Mouse (Mus musculus): Measurements from ENCODE around the gene Pwp1. TPM values are rescaled to one million over a fixed set of nuclear protein-coding genes. Genes with fewer than 3 reads are reported as not detected.
"Not testable (repeated sequence)": the region's sequence is repeated elsewhere in the genome, so short reads cannot be mapped to it uniquely, and the experiment has no call there.

Pwp1 gene
- total RNA-seq (2021), result 10 to 100 TPM; 19.3 to 20.1 TPM
- long read RNA-seq, experiment 1, transcript Pwp1-201 (15 exons, 2,572 nt), result major isoform, 15 of 15 reads
- long read RNA-seq, experiment 1, partial matches to known transcripts, result 0 of 15 reads
- long read RNA-seq, experiment 1, other reads (novel, unspliced or antisense), result 0 of 15 reads
- long read RNA-seq, experiment 2, transcript Pwp1-201 (15 exons, 2,572 nt), result major isoform, 81 of 87 reads
- long read RNA-seq, experiment 2, partial matches to known transcripts, result 3 of 87 reads
- long read RNA-seq, experiment 2, other reads (novel, unspliced or antisense), result 3 of 87 reads

DNA sequence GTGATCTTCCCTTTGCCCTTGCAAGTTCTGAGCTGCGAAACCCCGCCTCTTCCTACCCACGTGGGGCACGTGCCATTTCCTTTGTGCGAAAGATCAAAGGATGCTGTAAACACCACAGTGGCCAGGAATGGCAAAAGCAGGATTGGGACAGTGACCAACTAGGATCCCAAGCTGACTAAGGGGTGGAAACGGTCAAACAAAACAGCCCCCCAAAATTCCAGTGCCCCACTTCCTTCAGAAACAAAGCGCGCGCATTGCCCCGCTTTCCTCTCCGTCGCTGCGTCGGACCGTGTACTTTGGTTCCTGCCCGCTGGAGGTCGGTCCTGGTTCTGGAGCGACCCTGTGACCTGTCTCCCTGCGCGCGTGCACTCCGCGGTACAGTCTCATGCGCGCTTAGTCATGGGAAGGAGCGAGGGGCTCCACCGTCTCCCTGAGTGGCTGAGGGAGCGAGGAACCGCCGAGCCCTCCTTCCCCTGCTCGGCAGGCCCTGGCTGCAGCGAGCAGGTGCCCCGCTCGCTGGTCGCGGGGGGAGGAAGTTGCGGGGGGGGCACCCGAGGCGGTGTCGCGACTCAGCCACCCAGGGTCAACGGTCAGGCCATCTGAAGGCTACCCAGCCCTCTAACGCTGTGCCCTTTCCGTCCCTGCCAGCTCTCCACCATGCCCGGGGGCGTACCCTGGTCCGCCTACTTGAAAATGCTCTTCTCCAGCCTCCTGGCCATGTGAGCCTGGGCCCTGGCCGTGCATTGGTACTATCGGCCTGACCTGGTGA lies at the start of gene Pwp1:
Gene Pwp1 (plus strand): TSS at position 410 of the 769 bp plus-strand sequence.
- peak; percentile 16 to 23 for DNase-seq (ENCODE audit: low spot score in 2 of 2)

DNA sequence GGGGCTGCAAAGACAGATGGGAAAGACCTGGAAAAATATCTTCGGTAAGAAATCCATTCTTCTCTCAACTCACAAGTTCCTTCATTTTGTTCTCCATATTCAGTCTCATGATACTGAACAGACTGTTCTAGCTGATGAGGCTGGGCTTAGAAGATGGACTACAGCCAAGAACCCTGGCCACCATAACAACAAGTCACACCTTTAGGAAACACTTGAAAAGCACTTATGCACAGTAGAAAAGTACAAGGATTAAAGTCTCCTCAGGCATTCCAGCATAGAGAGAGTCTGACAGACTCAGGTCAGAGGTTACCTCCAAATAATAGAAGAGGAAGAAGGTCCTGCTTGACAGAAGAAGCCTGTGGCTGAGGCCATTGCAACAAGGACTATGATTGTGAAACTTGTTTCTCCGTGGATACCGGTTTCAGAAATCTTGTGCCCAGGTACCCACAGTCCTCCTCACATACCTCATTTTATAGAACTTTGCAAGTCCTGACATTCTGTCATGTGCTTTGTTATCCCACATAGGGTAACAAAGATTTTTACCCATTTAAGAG lies 7.1 kb upstream of the Pwp1 start:
- DNase-seq (ENCODE audit: low spot score in 2 of 2), result not testable (repeated sequence)

DNA sequence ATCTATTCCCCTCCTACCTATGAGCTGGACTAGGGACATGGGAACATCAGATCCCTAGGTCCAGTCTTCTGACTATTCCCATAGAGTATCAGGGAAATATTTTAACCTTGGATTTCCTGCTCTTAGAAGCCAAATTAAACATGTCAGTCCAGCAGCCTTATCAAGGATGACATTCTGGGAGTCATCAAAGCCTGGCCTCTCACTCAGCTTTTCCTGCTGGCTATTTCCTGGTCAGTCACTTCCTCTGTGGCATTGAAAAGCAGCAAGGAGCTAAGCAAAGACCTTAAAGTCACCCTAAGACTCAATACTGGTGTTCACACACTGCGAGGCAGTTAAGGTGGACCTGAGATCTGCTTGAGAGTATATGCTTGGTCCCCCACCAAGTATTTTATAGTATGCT lies 5.5 kb upstream of the Pwp1 start:
- not testable (repeated sequence) for DNase-seq (ENCODE audit: low spot score in 2 of 2)

DNA sequence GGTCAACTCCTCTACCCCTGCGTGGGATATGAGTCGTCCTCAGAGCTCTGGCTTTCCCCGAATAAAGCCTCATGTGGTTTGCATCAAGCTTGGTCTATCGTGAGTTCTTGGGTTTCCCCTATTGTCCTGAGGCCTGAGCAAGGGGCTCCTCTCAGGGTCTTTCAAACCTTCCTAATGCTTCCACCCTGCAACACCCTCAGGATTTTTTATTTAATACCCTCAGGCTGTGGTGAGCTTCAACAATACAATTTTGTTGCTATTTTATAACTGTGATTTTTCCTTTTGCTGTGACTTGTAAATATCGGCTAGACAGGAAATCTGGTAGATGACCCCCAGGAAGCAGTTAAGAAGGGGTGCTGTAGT lies 591 bp upstream of the Pwp1 start:
- not testable (repeated sequence) for DNase-seq (ENCODE audit: low spot score in 2 of 2)

DNA sequence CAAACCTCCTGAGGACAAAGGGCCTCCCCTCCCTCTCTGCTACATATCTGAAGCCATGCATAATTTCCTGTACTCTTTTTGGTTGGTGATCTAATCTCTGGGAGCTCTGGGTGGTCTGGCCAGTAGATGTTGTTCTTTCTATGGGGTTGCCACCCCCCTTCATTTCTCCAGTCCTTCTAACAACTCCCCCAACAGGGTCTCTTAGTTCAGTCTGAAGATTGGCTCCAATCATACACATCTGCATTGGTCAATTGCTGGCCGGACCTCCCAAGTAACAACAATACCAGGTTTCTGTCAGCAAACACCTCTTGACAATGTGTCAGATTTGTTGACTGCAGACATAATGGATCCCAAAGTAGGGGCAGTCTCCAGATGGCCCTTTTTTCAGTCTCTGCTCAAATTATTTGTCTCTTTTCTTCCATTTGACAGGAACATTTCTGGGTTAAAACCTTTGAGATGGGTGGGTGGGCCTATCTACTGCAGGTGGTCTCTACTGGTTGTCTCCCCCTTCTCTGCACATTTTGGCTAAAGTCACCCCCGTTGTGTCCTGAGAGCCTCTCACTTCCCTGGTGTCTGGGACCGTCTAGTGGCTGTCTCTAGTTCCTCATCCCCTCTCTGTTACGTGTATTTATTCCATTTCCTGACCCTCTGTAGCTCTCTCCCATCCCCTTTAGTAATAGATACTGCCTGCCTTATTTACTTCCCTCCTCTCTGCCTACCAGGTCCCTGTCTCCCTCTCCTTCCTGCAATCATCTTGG lies 17.0 kb downstream of the Pwp1 start:
- no peak for DNase-seq (ENCODE audit: low spot score in 2 of 2)

DNA sequence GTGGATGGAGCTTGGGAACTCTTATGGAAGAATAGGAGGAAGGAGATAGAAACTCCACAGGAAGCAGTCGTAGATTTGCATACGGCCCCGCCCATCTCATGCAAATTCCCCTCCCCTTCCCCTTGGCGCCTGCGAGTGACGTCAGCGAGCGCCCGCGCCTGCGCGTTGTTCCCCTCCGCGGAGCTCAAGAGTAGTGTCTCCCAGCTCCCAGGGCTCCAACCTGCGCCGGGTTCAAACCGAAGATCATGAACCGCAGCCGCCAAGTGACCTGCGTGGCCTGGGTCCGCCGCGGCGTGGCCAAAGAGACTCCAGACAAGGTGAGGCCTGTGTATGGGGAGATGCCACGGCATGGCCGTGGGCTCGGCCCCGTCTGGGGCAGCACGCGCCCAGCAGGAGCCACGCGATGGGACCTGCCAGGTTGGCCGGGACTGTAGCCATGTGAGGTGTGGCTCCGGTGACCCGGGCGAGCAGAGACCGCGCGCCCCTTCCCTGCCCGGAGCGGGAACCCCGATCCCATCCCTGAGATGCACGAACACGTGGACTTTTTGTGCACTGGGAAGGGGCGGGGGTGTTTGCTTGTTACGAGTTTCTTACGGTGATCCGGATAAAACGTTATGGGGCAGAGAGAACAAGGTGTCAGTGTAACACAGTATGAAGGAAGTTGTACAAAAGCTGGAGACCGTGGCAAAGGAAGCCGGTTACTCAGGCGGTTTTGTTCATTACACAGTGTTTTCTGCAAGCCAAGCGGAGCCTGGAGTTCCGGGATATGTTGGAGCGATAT lies 42.6 kb downstream of the Pwp1 start:
- DNase-seq (ENCODE audit: low spot score in 2 of 2), result peak; percentile 94 to 96

DNA sequence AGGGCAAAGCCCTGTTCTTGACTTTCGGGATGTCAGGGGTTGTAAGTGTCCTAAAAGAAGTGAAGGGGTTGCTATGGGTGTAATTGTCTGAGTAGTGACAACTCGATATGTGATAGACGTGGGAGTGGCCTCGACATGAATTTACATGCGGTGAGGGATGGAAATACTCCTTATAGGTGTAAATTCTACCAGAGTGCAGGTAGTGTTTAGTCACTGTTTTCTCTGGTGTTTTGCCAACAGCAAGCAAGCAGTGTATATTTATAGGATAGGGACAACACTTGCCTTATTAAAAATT lies 43.1 kb downstream of the Pwp1 start:
- DNase-seq (ENCODE audit: low spot score in 2 of 2), result no peak

DNA sequence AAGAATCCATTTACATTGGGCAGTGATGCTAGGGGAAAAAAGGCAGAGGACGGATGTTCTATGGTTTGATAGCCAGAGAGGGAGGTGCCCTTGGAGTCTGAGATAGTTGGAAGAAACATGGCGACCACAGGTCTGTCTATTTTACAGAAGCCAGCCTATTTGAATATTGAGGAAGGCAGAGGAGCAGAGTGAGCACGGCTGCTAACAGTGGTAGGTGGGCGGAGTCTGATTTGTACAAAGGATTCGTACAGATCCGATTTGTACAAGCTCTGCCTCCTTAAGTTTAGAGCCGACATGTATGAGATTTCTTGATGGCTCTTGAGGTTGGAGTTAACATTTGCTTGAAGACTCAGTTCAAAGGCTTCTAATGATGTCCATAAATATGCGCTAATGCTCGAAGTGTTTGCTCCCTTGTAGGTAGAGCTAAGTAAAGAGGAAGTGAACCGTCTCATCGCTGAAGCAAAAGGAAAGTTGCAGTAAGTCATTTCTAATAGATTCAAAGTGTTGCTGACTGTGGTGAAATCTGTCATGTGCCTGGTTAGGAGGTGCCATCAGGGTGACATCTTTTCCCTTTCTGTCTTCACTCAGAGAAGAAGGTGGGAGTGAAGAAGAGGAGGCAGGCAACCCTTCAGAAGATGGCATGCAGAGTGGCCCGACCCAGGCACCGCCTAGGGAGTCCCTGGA lies 44.7 kb downstream of the Pwp1 start:
- no peak for DNase-seq (ENCODE audit: low spot score in 2 of 2)

DNA sequence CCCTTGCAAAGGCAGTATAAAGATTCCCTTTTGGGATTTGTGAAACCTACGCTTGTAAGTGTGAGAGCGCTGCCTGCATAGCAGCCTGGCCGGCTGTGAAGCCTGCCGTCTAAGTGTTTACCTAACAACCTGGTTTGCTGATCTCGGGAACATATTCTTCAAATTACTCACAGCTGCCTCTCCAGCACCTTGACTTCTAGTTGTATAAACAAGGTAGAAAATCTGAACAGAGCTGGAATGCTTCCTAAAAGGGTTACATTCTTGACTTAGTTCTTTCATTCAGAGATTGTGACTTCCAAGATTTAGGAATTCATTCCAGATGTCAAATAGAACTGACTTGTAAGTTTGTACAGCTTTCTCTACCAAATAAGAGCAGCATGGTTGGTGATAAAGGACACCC lies 46.5 kb downstream of the Pwp1 start:
- DNase-seq (ENCODE audit: low spot score in 2 of 2), result no peak

DNA sequence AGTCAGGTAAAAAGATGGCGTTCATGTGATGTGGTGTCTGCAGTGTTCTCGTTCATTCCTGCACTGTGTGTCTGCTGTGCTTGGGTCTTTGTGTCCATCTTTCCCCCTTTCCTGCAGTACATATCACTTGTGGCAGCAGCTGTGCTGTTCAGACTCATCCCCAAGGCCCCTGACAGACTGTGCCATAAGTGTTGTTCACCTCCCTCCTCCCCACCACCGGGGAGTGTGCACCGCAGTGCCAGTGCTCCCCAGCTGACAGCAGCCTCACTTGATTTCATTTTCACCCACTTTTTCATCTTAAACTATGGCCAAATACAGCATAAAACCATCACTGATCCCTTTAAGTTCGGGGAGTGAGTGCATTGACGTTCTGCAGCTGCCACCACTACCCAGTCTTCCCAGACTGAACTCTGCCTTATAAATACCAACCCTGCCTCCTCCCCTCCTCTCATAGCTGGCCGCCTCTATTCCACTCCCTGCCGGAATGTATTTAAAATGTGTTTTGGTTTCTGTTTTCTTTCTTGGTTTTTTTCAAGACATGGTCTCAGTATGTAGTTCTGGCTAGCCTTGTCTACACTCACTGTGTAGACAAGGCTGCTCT lies 50.7 kb downstream of the Pwp1 start:
- DNase-seq (ENCODE audit: low spot score in 2 of 2), result no peak

DNA sequence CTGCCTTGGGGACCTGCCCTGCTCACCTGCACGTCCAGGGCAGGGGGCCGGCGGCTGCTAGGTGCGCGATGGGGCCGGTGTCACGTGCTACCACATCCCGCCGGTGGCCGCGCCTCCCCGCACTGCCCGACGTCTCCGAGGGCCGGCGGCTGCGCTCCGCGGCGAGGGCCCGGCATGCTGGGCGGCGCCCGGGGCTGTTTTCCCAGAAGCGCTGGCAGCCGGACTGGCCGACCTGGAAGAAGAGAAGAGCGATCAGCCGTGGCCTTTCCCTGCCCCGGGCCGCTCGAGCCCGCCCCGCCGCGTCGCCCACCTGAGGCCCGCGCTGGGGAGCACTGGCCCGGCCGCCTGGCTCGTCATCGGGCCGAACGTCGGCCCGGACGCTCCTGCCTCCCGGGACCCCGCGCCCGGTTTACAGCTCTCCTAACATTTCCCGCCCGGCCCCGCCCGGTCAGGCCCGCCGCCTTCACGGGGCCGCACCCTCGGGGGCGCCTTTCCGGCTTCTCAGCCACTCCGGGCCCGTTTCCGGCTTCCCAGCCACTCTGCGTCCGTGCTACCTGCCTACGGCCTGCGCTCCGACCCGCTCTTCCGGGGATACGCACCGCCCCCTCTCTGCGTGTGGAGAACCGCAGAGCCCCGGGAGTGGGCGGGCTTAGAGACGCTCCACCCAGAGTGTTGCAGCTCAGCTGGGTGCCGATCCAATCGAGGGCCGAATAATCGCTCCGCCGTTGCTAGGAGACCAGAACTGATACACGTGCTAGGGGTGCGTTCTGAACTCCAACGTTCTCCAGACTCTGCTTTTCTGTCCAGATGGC lies 87.4 kb downstream of the Pwp1 start, which contains the start of gene Prdm4:
Gene Prdm4 (minus strand): TSS at position 645 of the 812 bp plus-strand sequence.
- DNase-seq (ENCODE audit: low spot score in 2 of 2), result peak; percentile 89 to 90

DNA sequence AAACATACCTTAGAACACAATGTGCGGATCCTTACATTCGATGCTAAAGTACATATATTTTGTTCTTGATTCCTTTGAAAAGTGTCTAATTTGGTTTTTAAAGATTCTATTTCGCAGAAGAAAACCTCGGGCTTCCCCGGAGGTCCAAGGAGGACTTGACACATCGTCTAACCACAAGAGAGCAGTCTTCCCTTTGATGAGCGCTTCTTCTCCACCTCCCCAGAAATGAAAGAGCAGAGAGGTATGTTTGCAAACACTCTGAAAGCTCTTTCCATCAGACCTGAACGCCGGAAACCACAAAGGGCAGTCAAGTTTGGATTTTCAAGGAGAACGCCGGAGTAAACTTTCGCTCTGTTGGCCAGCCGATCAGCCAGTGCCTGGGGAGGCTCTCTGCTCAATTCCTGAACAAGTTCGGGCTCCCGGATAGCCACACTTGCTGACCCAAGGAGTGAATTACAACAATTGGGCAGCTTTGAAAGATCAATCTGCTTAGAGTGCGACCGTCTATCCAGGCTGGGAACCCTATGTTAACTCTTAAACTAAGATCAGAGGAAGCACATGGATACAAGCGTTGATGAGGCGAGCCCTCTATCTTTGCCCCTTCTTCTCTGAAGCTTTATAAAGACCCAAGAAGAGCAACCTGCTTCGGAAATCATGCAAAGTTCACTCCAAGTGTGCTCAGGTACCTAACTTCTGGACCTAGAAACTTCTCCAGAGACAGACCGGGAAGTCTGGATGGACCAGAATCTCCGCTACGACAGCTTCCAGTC lies 98.6 kb downstream of the Pwp1 start, which contains the start of gene Ascl4:
Gene Ascl4 (plus strand): TSS at position 6 of the 770 bp plus-strand sequence.
- DNase-seq (ENCODE audit: low spot score in 2 of 2), result peak in 1 of 2 experiments; percentile 19

DNA sequence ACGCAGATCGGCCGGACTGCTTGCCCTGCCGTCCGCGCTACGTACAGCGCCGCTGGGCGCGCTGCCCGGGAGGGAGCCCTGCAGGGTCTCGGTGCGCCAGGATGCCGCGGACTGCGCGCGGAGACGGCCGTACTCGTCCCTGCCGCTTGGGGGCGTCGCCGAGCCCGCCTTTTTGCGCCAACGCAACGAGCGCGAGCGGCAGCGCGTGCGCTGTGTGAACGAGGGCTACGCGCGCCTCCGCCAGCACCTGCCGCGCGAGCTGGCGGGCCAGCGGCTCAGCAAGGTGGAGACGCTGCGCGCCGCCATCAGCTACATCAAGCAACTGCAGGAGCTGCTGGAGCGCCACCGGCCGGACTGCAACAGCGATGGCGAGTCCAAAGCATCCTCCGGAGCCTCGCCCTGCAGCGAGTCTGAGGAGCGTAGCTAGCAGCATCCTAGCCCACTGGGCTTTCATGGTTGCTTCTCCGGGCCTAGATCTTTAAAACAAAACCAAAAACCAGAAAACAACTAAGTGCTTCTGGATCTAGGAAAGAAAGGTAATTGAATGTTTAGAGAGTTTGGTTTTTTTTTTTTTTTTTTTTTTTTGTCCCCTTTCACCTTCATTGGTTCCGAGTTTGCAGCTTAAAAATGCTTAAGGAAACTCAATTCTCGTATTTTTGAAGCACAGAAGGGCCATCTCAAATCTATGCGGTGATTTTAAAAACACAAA lies 99.4 kb downstream of the Pwp1 start:
- DNase-seq (ENCODE audit: low spot score in 2 of 2), result peak; percentile 52 to 59

DNA sequence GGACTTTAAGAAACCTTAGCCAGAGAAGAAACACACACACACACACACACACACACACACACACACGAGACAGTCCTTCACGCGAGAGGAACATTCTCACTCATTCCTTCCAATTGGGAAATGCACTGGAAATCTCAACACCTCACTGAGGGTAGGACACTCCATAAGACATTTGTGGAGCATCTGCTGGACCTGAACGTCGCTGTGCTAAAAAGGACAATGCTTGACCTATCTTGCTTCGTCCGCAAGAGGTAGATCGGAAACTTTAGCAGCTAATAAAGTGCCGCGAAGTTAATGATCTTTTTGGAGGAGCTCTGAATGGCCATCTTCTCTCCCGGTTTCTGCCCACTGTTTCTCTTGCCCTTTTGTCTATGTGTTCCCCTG lies 99.9 kb downstream of the Pwp1 start:
- DNase-seq (ENCODE audit: low spot score in 2 of 2), result no peak

DNA sequence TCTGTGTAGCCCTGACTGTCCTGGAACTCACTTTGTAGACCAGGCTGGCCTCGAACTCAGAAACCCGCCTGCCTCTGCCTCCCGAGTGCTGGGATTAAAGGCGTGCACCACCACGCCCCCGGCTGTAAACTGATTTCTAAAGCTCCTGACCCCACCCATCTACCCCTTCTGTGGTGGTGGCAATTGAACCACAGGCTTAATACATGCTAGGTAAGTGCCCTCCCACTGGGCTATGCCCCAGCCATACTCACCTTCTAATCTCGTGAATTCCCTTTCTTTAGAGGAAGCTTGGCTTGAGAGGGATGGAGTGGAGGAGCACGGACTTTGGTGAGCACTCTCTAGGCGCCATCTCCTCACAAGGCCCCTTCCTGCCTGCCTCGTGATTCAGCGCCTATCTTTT lies 100.7 kb downstream of the Pwp1 start:
- DNase-seq (ENCODE audit: low spot score in 2 of 2), result no peak

DNA sequence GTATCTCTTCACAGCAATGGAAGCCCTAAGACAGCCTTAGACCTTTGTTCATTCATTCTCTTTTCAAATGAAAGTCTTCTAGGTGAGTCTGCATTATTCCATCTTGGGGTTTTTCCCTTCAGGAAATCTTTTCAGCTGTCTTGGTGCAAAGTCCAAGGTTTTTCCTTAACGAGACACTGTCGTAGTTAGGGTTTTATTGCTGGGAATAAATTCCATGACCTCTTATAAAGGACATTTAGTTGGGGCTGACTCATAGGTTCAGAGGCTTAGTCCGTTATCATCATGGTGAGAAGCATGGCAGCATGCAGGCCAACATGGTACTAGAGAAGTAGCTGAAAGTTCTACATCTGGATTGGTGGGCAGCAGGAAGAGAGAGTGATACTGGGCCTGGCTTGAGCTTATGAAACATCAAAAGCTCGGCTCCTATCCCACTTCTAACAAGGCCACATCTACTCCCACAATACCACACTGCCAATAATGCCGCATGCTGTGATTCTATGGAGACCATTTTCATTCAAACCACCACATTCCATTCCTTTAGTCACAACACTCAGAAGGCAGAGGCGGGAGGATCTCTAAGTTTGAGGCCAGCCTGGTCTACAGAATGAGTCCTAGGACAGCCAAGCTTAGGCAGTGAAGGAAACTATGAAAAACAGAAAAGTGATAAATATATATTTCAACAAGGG lies 107.1 kb downstream of the Pwp1 start:
- DNase-seq (ENCODE audit: low spot score in 2 of 2), result no peak
